Mouse (Mus musculus) cerebellum, postnatal 4 days (tissue): ENCODE measurements around the gene Acmsd.
"Not testable (repeated sequence)": the region's sequence is repeated elsewhere in the genome, so short reads cannot be mapped to it uniquely, and the experiment has no call there.

Experiments
- DNase-seq, 2 experiments: peaks; one replicate each; pipeline ENCODE4 v3.0.0; 2022; ENCODE audit warnings: low spot score in 2 of 2, mixed read lengths in 1 of 2

Acmsd gene

GRCm38 (mm10) chr1:127729096-127729495, at the start of gene Acmsd:
Acmsd (plus strand) TSS chr1:127729413.
- DNase-seq: no peak

GRCm38 (mm10) chr1:127679498-127680133, 49.6 kb upstream of the Acmsd start, which contains the start of gene Tmem163:
Tmem163 (minus strand) TSS chr1:127679548.
- peak in 1 of 2 experiments; percentile 63 for DNase-seq

- DNase-seq: no peak
These were observed 32.7 kb upstream of the Acmsd start for GRCm38 (mm10) chr1:127696533-127696932.

- no peak for DNase-seq
These were observed 27.0 kb upstream of the Acmsd start for GRCm38 (mm10) chr1:127702187-127702586.

GRCm38 (mm10) chr1:127706269-127706668, 22.9 kb upstream of the Acmsd start:
- no peak for DNase-seq

GRCm38 (mm10) chr1:127716441-127716840, 12.8 kb upstream of the Acmsd start:
- no peak for DNase-seq

- DNase-seq: no peak
These were observed 10.9 kb upstream of the Acmsd start for GRCm38 (mm10) chr1:127718290-127718689.

- DNase-seq: no peak
These were observed 5.6 kb upstream of the Acmsd start for GRCm38 (mm10) chr1:127723596-127723995.

GRCm38 (mm10) chr1:127731086-127731485, 1.9 kb downstream of the Acmsd start:
- no peak for DNase-seq

GRCm38 (mm10) chr1:127732435-127732834, 3.2 kb downstream of the Acmsd start:
- DNase-seq: no peak

GRCm38 (mm10) chr1:127732841-127733240, 3.6 kb downstream of the Acmsd start:
- DNase-seq: no peak

- DNase-seq: no peak
These were observed 6.1 kb downstream of the Acmsd start for GRCm38 (mm10) chr1:127735356-127735755.

GRCm38 (mm10) chr1:127750401-127751102, 21.3 kb downstream of the Acmsd start:
- DNase-seq: no peak

- DNase-seq: no peak
These were observed 26.6 kb downstream of the Acmsd start for GRCm38 (mm10) chr1:127755806-127756205.

GRCm38 (mm10) chr1:127756331-127757163, 27.3 kb downstream of the Acmsd start:
- no peak for DNase-seq

- not testable (repeated sequence) for DNase-seq
These were observed 27.9 kb downstream of the Acmsd start for GRCm38 (mm10) chr1:127757164-127757545.

GRCm38 (mm10) chr1:127765468-127765867, 36.3 kb downstream of the Acmsd start:
- DNase-seq: no peak

- DNase-seq: no peak
These were observed 37.5 kb downstream of the Acmsd start for GRCm38 (mm10) chr1:127766741-127767140.

GRCm38 (mm10) chr1:127773198-127773802, 44.1 kb downstream of the Acmsd start:
- no peak for DNase-seq

- peak; percentile 89 to 98 for DNase-seq
These were observed 44.7 kb downstream of the Acmsd start, which contains the start of gene Ccnt2 for GRCm38 (mm10) chr1:127773803-127774500. Ccnt2 (plus strand) TSS chr1:127774164.

- DNase-seq: peak; percentile 22 to 42
These were observed 45.3 kb downstream of the Acmsd start for GRCm38 (mm10) chr1:127774501-127774880.
